Mouse (Mus musculus) hindbrain, embryonic 16.5 days (tissue): ENCODE measurements at regions not wholly inside any gene's neighbourhood (a gene's known extent, or its start where the extent isn't known, plus 50 kb on each side); places are given as distances from the start of the nearest gene placed in this dataset.

Source experiments
- ATAC-seq: fragments of 200-750 bp; cut with Nextera tagmentation; 2 replicates; pipeline ENCODE4 v1.8.0; 2017; ENCODE audit warnings: moderate TSS enrichment, moderate library complexity
- H3K27ac ChIP-seq: fragments of 300-500 bp; sonication (generic); 2 replicates; pipeline ENCODE4 v1.5.1; 2014; ENCODE audit warnings: low read depth, mild to moderate bottlenecking, control low read depth, low read length, moderate library complexity
- H3K27me3 ChIP-seq: fragments of 300-500 bp; sonication (generic); replicated peaks from 2 replicates; pipeline ENCODE4 v1.6.1; 2014; ENCODE audit warnings: low read length; ENCODE audit not compliant: control insufficient read depth, insufficient read depth
- H3K36me3 ChIP-seq: fragments of 300-500 bp; sonication (generic); 2 replicates; pipeline ENCODE4 v1.6.1; 2014; ENCODE audit warnings: mild to moderate bottlenecking, low read length, moderate library complexity, mixed read lengths; ENCODE audit not compliant: control insufficient read depth, insufficient read depth
- H3K4me1 ChIP-seq: fragments of 300-500 bp; sonication (generic); 2 replicates; pipeline ENCODE4 v1.6.1; 2014; ENCODE audit warnings: low read depth, low read length; ENCODE audit not compliant: control insufficient read depth, insufficient read depth
- H3K4me2 ChIP-seq: fragments of 300-500 bp; sonication (generic); 2 replicates; pipeline ENCODE4 v1.6.1; 2014; ENCODE audit warnings: mild to moderate bottlenecking, low read length, control low read depth, moderate library complexity
- H3K4me3 ChIP-seq: fragments of 300-500 bp; sonication (generic); 2 replicates; pipeline ENCODE4 v1.5.1; 2014; ENCODE audit warnings: mild to moderate bottlenecking, low read length, control low read depth, moderate library complexity
- H3K9ac ChIP-seq: fragments of 300-500 bp; sonication (generic); 2 replicates; pipeline ENCODE4 v1.6.1; 2014; ENCODE audit warnings: low read depth, mild to moderate bottlenecking, control low read depth, low read length, moderate library complexity
- H3K9me3 ChIP-seq: fragments of 300-500 bp; sonication (generic); 2 replicates; pipeline ENCODE4 v1.6.1; 2014; ENCODE audit warnings: mild to moderate bottlenecking, low read length, moderate library complexity; ENCODE audit not compliant: control insufficient read depth
- WGBS: fragments of 180-500 bp; shearing (Covaris S2); extraction: QIAGEN DNeasy Blood & Tissue Kit; methylation state at CpG from one replicate; pipeline ENCODE4 v1.1.7; 2014; 5-methylcytosine and 5-hydroxymethylcytosine counted together

- H3K27me3 ChIP-seq: no peaks in the 10 kb centered on the region
- H3K4me1 ChIP-seq: no peaks in the 10 kb centered on the region
- H3K4me3 ChIP-seq: no peak overlapping the region
- WGBS: 64% methylated on average over 2 of the region's 2 CpGs
- H3K27ac ChIP-seq: no peak overlapping the region
- H3K4me2 ChIP-seq: no peak overlapping the region
- H3K36me3 ChIP-seq: no peaks in the 10 kb centered on the region
- H3K9ac ChIP-seq: no peak overlapping the region
- no peak for ATAC-seq
- no peaks in the 10 kb centered on the region for H3K9me3 ChIP-seq
Observed at GRCm38 (mm10) chr8:102474192-102474591, 311.2 kb downstream of the Cdh11 start.

GRCm38 (mm10) chr8:102471352-102471751, 314.1 kb downstream of the Cdh11 start:
- 94% methylated on average over 1 of the region's 1 CpGs for WGBS
- no peak for ATAC-seq
- H3K4me2 ChIP-seq: no peak overlapping the region
- H3K27me3 ChIP-seq: no peaks in the 10 kb centered on the region
- H3K9me3 ChIP-seq: no peaks in the 10 kb centered on the region
- no peaks in the 10 kb centered on the region for H3K4me1 ChIP-seq
- H3K9ac ChIP-seq: no peak overlapping the region
- H3K4me3 ChIP-seq: no peak overlapping the region
- no peaks in the 10 kb centered on the region for H3K36me3 ChIP-seq
- H3K27ac ChIP-seq: no peak overlapping the region

- ATAC-seq: no peak
Observed at GRCm38 (mm10) chr8:102462601-102463000, 322.8 kb downstream of the Cdh11 start.

GRCm38 (mm10) chr8:102443006-102443405, 342.4 kb downstream of the Cdh11 start:
- no peak overlapping the region for H3K27ac ChIP-seq
- ATAC-seq: no peak
- H3K4me3 ChIP-seq: no peak overlapping the region
- H3K27me3 ChIP-seq: no peaks in the 10 kb centered on the region
- H3K4me1 ChIP-seq: no peaks in the 10 kb centered on the region
- no peaks in the 10 kb centered on the region for H3K36me3 ChIP-seq
- WGBS: 87% methylated on average over 4 of the region's 4 CpGs
- no peak overlapping the region for H3K9ac ChIP-seq
- no peaks in the 10 kb centered on the region for H3K9me3 ChIP-seq
- no peak overlapping the region for H3K4me2 ChIP-seq

More at GRCm38 (mm10) chr8:102462601-102463000, 322.8 kb downstream of the Cdh11 start:
- Histone ChIP-seq H3K36me3 (no peaks in the 10 kb centered on the region), H3K9ac (no peak overlapping the region), H3K4me2 (no peak overlapping the region), H3K4me1 (no peaks in the 10 kb centered on the region), H3K9me3 (no peaks in the 10 kb centered on the region), H3K27ac (no peak overlapping the region), H3K27me3 (no peaks in the 10 kb centered on the region), H3K4me3 (no peak overlapping the region)
- WGBS: 78% methylated on average over 2 of the region's 2 CpGs

DNA sequence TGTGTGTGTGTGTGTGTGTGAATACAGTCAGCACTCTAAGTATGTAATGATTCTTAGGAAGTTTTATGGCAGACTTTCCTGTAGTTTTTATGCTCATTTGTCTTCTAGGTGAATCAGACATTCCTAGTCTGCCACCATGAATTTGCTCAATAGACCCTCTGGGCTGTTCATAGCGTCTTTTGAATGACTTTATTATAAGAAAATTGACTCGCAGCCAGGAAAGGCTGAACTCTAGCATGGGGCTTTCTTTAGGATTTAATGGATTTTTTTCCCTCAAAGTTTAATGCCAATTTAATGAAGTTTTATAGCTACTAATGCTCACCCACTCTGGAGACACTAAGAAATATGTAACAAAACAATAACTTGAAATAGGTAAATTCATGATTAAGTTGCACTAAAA, 363.6 kb downstream of the Cdh11 start:
- ATAC-seq: no peak
- WGBS: 46% methylated on average over 2 of the region's 2 CpGs
- no peaks in the 10 kb centered on the region for H3K27me3 ChIP-seq
- no peak overlapping the region for H3K4me2 ChIP-seq
- no peaks in the 10 kb centered on the region for H3K4me1 ChIP-seq
- no peak overlapping the region for H3K27ac ChIP-seq
- H3K9me3 ChIP-seq: no peaks in the 10 kb centered on the region
- no peak overlapping the region for H3K9ac ChIP-seq
- H3K4me3 ChIP-seq: no peak overlapping the region
- H3K36me3 ChIP-seq: no peaks in the 10 kb centered on the region

- H3K4me3 ChIP-seq: no peak overlapping the region
- no peaks in the 10 kb centered on the region for H3K36me3 ChIP-seq
- H3K27ac ChIP-seq: no peak overlapping the region
- H3K27me3 ChIP-seq: no peaks in the 10 kb centered on the region
- H3K9ac ChIP-seq: no peak overlapping the region
- no peaks in the 10 kb centered on the region for H3K9me3 ChIP-seq
- ATAC-seq: no peak
- WGBS: 68% methylated on average over 4 of the region's 4 CpGs
- no peak overlapping the region for H3K4me2 ChIP-seq
- no peaks in the 10 kb centered on the region for H3K4me1 ChIP-seq
Observed at GRCm38 (mm10) chr8:102414931-102415330, 370.5 kb downstream of the Cdh11 start.

DNA sequence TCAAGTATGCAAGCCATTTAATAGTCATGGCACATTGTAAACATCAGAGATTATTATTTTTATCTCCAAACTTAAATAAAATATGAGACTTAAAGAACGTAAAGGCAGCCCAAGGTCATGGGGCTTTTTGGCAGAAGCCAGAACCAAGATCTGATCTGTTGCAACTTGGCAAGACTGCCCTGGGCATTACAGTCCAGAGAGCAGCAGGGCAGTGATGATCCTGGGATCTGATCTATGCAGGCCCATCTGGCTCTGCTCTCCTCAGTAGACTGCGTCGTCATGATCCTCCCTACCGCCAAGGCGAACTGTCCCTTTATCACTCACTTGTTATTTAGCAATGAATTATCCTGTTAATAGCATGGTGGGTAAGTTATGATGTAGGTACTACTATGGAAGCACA, 372.0 kb downstream of the Cdh11 start:
- no peaks in the 10 kb centered on the region for H3K27me3 ChIP-seq
- WGBS: 91% methylated on average over 5 of the region's 5 CpGs

GRCm38 (mm10) chr8:102387591-102387990, 397.9 kb downstream of the Cdh11 start:
- H3K9me3 ChIP-seq: 0 out of 2 replicates have a peak, but pooled peaks cover 3% of the 10 kb centered on the region
- H3K4me1 ChIP-seq: no peaks in the 10 kb centered on the region
- no peak overlapping the region for H3K4me3 ChIP-seq
- no peaks in the 10 kb centered on the region for H3K36me3 ChIP-seq
- no peak overlapping the region for H3K9ac ChIP-seq
- ATAC-seq: no peak
- no peak overlapping the region for H3K27ac ChIP-seq
- H3K27me3 ChIP-seq: no peaks in the 10 kb centered on the region
- WGBS: 87% methylated on average over 4 of the region's 4 CpGs
- no peak overlapping the region for H3K4me2 ChIP-seq

More for the DNA sequence above, 372.0 kb downstream of the Cdh11 start:
- Histone ChIP-seq H3K9ac (no peak overlapping the region), H3K4me1 (no peaks in the 10 kb centered on the region), H3K27ac (no peak overlapping the region), H3K4me2 (no peak overlapping the region), H3K4me3 (no peak overlapping the region), H3K36me3 (no peaks in the 10 kb centered on the region), H3K9me3 (no peaks in the 10 kb centered on the region)
- no peak for ATAC-seq

DNA sequence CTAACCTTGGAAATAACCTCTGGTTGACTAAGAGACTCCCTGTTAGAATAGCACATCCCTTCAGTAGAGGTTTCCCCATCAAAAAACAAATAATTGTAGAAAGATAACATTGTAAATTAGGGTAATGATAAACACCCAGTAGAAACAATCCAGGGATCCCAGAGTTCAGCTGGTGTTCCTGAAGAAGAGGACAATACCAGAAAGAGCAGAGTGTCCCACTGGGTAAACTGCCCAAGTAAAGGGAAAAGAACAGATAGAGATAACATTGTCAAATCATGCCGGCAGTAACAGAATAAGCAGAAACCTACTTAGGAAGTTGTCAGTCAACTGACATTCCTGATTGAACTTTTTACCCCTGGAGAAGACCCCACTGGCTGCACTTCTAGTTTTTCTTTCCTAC, 440.1 kb downstream of the Cdh11 start:
- H3K4me2 ChIP-seq: no peak overlapping the region
- H3K9me3 ChIP-seq: no peaks in the 10 kb centered on the region
- H3K27ac ChIP-seq: no peak overlapping the region
- no peak overlapping the region for H3K4me3 ChIP-seq
- no peaks in the 10 kb centered on the region for H3K4me1 ChIP-seq
- WGBS: 76% methylated on average over 1 of the region's 1 CpGs
- ATAC-seq: no peak
- H3K36me3 ChIP-seq: no peaks in the 10 kb centered on the region
- no peaks in the 10 kb centered on the region for H3K27me3 ChIP-seq
- H3K9ac ChIP-seq: no peak overlapping the region

DNA sequence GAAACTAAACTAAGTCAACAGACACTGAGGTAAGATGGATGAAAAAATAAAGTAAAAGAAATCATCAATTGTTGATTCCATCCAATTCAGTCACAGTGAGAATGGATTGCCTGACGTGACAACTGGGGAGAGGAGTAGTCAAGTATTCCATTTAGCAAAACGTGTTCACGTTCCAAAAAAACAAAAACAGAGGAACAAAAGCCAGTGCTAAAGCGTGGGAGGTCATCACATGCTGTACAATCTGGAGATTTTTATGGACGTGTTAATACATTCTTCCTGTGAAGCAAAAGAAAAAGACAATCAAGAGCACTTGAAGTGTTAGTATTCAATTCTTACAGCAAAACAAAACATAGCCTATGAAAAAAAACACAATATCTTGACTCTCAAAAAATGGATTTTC, 452.9 kb downstream of the Cdh11 start:
- Histone ChIP-seq H3K4me2 (no peak overlapping the region), H3K9me3 (no peaks in the 10 kb centered on the region), H3K27ac (no peak overlapping the region), H3K36me3 (no peaks in the 10 kb centered on the region), H3K4me1 (no peaks in the 10 kb centered on the region), H3K9ac (no peak overlapping the region), H3K27me3 (no peaks in the 10 kb centered on the region), H3K4me3 (no peak overlapping the region)
- WGBS: 54% methylated on average over 5 of the region's 5 CpGs
- ATAC-seq: no peak
